In the genomic region with DNA sequence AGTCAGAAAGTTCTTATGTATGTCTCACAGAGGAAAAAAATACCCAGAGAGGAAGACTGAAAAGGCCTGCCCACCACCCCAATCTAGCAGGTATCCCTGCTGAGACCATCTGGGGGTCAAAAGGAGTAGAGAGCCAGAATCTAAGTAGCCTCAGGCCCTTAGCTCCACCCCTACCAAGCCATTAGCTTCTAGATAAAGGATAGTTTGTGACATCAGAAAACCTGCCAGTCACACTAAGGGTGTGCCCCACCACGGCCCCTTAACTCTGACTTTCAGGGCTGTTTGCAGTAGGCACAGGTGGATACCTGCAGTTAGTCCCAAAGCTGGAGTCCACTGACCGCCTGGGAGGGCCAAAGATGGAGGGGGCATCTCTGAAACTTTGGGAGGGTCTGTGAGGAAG, we compare ENCODE assay signal across 15 mouse cellular contexts. TPM values are rescaled to one million over a fixed set of nuclear protein-coding genes. Genes with fewer than 3 reads are reported as not detected.
A peak's percentile ranks its signal among the peaks of the same experiment; 100 is the strongest.
DNase-seq lines count a peak whose midpoint lies in the region; ATAC-seq and TF ChIP-seq lines count a peak whose summit lies in the region.
"Had no signal": no experiment of that assay in that cellular context is flagged by ENCODE, and none has a peak within 500 bp of the region (broad histone marks: within the 10 kb centered on the region; RNA-seq: fewer than 3 reads in every experiment).

No protein-coding gene starts in this region.

- peak; percentile 15; the same call in 1 of the 2 replicates for ATAC-seq in heart, embryonic 12.5 days (ENCODE audit: insufficient number of reproducible peaks, low FRiP score)
- ATAC-seq in liver, embryonic 11.5 days (replicated peaks; ENCODE audit: low FRiP score): peak; percentile 78
- no peak for ATAC-seq in hindbrain, embryonic 13.5 days (ENCODE audit: low FRiP score)

- peak overlapping the region; percentile 100; the same call in 1 of the 2 replicates for H3K4me2 ChIP-seq in heart, embryonic 12.5 days
- peak overlapping the region; percentile 100 for H3K4me2 ChIP-seq in liver, embryonic 11.5 days
- no peak overlapping the region for H3K4me2 ChIP-seq in hindbrain, embryonic 13.5 days

- TF ChIP-seq CTCF in testis, adult 2 months (IDR thresholded peaks at IDR 0.05; ENCODE audit: control insufficient read depth, insufficient read depth, insufficient replicate concordance, low read depth, low read length): no peak

- no peak overlapping the region for H3K4me3 ChIP-seq in heart, embryonic 12.5 days
- peak overlapping the region; percentile 76 for H3K4me3 ChIP-seq in testis, adult 2 months (ENCODE audit: control insufficient read depth, low read depth, low read length)
- H3K4me3 ChIP-seq in liver, embryonic 11.5 days (ENCODE audit: low read depth, low read length): no peak overlapping the region
- H3K4me3 ChIP-seq in hindbrain, embryonic 13.5 days: no peak overlapping the region

- no peaks in the 10 kb centered on the region for H3K9me3 ChIP-seq in heart, embryonic 12.5 days (replicated peaks)
- H3K9me3 ChIP-seq in liver, embryonic 11.5 days (ENCODE audit: control insufficient read depth, low read length): no peaks in the 10 kb centered on the region
- no peaks in the 10 kb centered on the region for H3K9me3 ChIP-seq in hindbrain, embryonic 13.5 days
- H3K9me3 ChIP-seq: embryonic facial prominence, embryonic 13.5 days; midbrain, embryonic 12.5 days had no signal

- WGBS in heart, embryonic 12.5 days: 69% methylated on average over 2 of the region's 2 CpGs
- 30% methylated on average over 2 of the region's 2 CpGs for WGBS in liver, embryonic 11.5 days
- WGBS in hindbrain, embryonic 13.5 days: 86% methylated on average over 2 of the region's 2 CpGs

- H3K9ac ChIP-seq in heart, embryonic 12.5 days: no peak overlapping the region
- 0 out of 2 replicates have a peak overlapping the region, but pooled peaks have one; percentile 27 for H3K9ac ChIP-seq in liver, embryonic 11.5 days (ENCODE audit: low read depth, low read length)
- no peak overlapping the region for H3K9ac ChIP-seq in hindbrain, embryonic 13.5 days

- peaks cover 35% of the 10 kb centered on the region for H3K4me1 ChIP-seq in heart, embryonic 12.5 days (replicated peaks)
- peaks cover 25% of the 10 kb centered on the region for H3K4me1 ChIP-seq in testis, adult 2 months (ENCODE audit: control insufficient read depth, insufficient read depth, low read length)
- peaks cover 37% of the 10 kb centered on the region for H3K4me1 ChIP-seq in liver, embryonic 11.5 days (replicated peaks; ENCODE audit: control insufficient read depth, insufficient read depth, low read length)
- peaks cover 38% of the 10 kb centered on the region for H3K4me1 ChIP-seq in hindbrain, embryonic 13.5 days (replicated peaks)

- no peaks in the 10 kb centered on the region for H3K36me3 ChIP-seq in heart, embryonic 12.5 days
- H3K36me3 ChIP-seq in testis, adult 2 months (ENCODE audit: control insufficient read depth, insufficient read depth, low read length): no peaks in the 10 kb centered on the region
- H3K36me3 ChIP-seq in liver, embryonic 11.5 days (ENCODE audit: control insufficient read depth, insufficient read depth, low read length): no peaks in the 10 kb centered on the region
- no peaks in the 10 kb centered on the region for H3K36me3 ChIP-seq in hindbrain, embryonic 13.5 days
- H3K36me3 ChIP-seq: embryonic facial prominence, embryonic 13.5 days; midbrain, embryonic 12.5 days had no signal

- no peak for DNase-seq in heart, adult 8-10 months (ENCODE audit: low spot score)
- DNase-seq in testis, postnatal 10 days (ENCODE audit: low spot score): no peak
- no peak for DNase-seq in liver, embryonic 11.5 days (ENCODE audit: low spot score)
- peak; percentile 34 to 40 for DNase-seq in spleen, postnatal 14 days (ENCODE audit: low spot score in 2 of 2)
- DNase-seq in layer of hippocampus, postnatal 10 days (ENCODE audit: low spot score in 2 of 2): no peak
- DNase-seq: adrenal gland, adult 8-10 months; gastrocnemius, postnatal 10 days; lung, adult 2 months had no signal

- TF ChIP-seq POLR2A in testis, adult 2 months (IDR thresholded peaks at IDR 0.05; ENCODE audit: control insufficient read depth, low read depth, low read length): no peak

- H3K27ac ChIP-seq in heart, embryonic 12.5 days (ENCODE audit: poor library complexity, severe bottlenecking): 0 out of 2 replicates have a peak overlapping the region, but pooled peaks have one; percentile 6
- peak overlapping the region; percentile 83 for H3K27ac ChIP-seq in testis, adult 2 months (ENCODE audit: control insufficient read depth, insufficient read depth, low read depth, low read length)
- peak overlapping the region; percentile 87 for H3K27ac ChIP-seq in liver, embryonic 11.5 days (ENCODE audit: low read depth, low read length)
- no peak overlapping the region for H3K27ac ChIP-seq in hindbrain, embryonic 13.5 days
- H3K27ac ChIP-seq: embryonic facial prominence, embryonic 13.5 days; kidney, postnatal 0 days; midbrain, embryonic 12.5 days had no signal

- no peaks in the 10 kb centered on the region; the same call in 1 of the 2 replicates for H3K27me3 ChIP-seq in heart, embryonic 12.5 days (replicated peaks)
- no peaks in the 10 kb centered on the region for H3K27me3 ChIP-seq in testis, adult 2 months (ENCODE audit: control insufficient read depth, insufficient read depth, low read length)
- H3K27me3 ChIP-seq in liver, embryonic 11.5 days (replicated peaks; ENCODE audit: control insufficient read depth, insufficient read depth, low read length): peaks cover 18% of the 10 kb centered on the region
- H3K27me3 ChIP-seq in hindbrain, embryonic 13.5 days: peaks cover 95% of the 10 kb centered on the region

RNA-seq across cellular contexts. Expression of a gene that starts 0.6 kb away (rescaled TPM):
- 48.1 and 50.7 TPM in 2 replicates for polyA plus RNA-seq in heart, embryonic 12.5 days (2016; fragmentation: Nextera tagmentation; extraction: Ambion mirVana)
- total RNA-seq in heart, adult 8-10 months (2022): 10 to 100 TPM; 12.7 to 26.1 (median 16.3) TPM
- 276 and 286 TPM in 2 replicates for polyA plus RNA-seq in testis, adult 2 months (2012; rRNA removed)
- polyA plus RNA-seq in liver, embryonic 11.5 days (2014; fragmentation: Nextera tagmentation; extraction: Ambion mirVana): 19.2 and 19.8 TPM in 2 replicates
- polyA plus RNA-seq in hindbrain, embryonic 13.5 days (2015; fragmentation: Nextera tagmentation; extraction: Ambion mirVana): 0.63 and 0.74 TPM in 2 replicates
- 1 to 10 TPM; 2.3 to 2.6 TPM for total RNA-seq in layer of hippocampus, postnatal 10 days (2021)
- polyA plus RNA-seq: C2C12 had no signal

RNA-seq across cellular contexts. Expression of a gene that starts 10.1 kb away (rescaled TPM):
- polyA plus RNA-seq in heart, embryonic 12.5 days (2016; fragmentation: Nextera tagmentation; extraction: Ambion mirVana): 11.4 and 13.6 TPM in 2 replicates
- 10 to 100 TPM; 34.7 to 48.9 (median 42.6) TPM for total RNA-seq in heart, adult 8-10 months (2022)
- 4.6 and 4.7 TPM in 2 replicates for polyA plus RNA-seq in testis, adult 2 months (2012; rRNA removed)
- 5.3 TPM in 2 replicates for polyA plus RNA-seq in liver, embryonic 11.5 days (2014; fragmentation: Nextera tagmentation; extraction: Ambion mirVana)
- polyA plus RNA-seq in hindbrain, embryonic 13.5 days (2015; fragmentation: Nextera tagmentation; extraction: Ambion mirVana): 21.6 and 21.7 TPM in 2 replicates
- 10 to 100 TPM; 17.7 to 19.0 TPM for total RNA-seq in layer of hippocampus, postnatal 10 days (2021)

Comparison
In these comparisons a context has a peak if more than half of its experiments do, and no peak if none do; other contexts are left out.
1. DNase-seq: peak in spleen, postnatal 14 days (2 of 2); none in heart, adult 8-10 months (single experiment), testis, postnatal 10 days (single experiment), liver, embryonic 11.5 days (single experiment) and layer of hippocampus, postnatal 10 days (0 of 2).
2. RNA of a gene that starts 0.6 kb away (polyA plus RNA-seq): 276 to 286 TPM in testis, adult 2 months, 48.1 to 50.7 TPM in heart, embryonic 12.5 days and 19.2 to 19.8 TPM in liver, embryonic 11.5 days; 0.63 to 0.74 TPM in hindbrain, embryonic 13.5 days; every median in the first group is over 10 times any median in the second.